Mouse (Mus musculus): ENCODE measurements around the gene Igsf8. TPM values are rescaled to one million over a fixed set of nuclear protein-coding genes. Genes with fewer than 3 reads are reported as not detected.
A peak's percentile ranks its signal among the peaks of the same experiment; 100 is the strongest.

The Igsf8 gene
- polyA plus RNA-seq, 1 experiment: 119 TPM

DNA sequence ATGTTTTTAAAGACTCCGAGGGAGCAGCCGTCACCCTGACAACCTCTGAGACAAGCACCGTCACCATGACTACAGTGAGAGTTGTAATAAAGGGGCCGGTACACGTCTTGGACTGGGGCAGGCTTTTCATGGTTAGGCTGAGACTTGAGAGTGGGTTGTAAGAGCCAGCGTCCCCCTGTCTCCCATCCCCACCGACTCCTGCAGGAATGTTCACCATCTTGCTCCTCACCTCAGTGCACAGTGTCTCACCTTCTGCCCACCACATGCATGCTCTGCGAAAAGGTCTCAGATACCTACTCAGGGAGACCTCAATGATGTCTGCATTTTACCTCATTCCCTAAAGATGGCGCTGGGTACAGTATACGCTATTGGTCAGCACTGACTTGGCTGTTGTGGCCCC, 10.3 kb downstream of the Igsf8 start:
- no peaks in the 10 kb centered on the region for H3K27me3 ChIP-seq (ENCODE audit: control insufficient read depth, insufficient read depth, low read length)
- no peak overlapping the region for H3K4me3 ChIP-seq (ENCODE audit: extremely low read depth, insufficient read depth, insufficient read length)
- peaks cover 4% of the 10 kb centered on the region; the same call in 1 of the 2 replicates for H3K4me1 ChIP-seq (ENCODE audit: control insufficient read depth, insufficient read depth, insufficient read length)
- no peaks in the 10 kb centered on the region for H3K36me3 ChIP-seq (ENCODE audit: control insufficient read depth, insufficient read depth, low read length)
- 90% methylated on average over 10 of the region's 10 CpGs for WGBS
- DNase-seq (ENCODE audit: low read depth in 1 of 2, low spot score in 2 of 2): no peak
- H3K27ac ChIP-seq (ENCODE audit: insufficient read depth, low read length): no peak overlapping the region
- TF ChIP-seq POLR2A (IDR thresholded peaks at IDR 0.05; ENCODE audit: low read depth, low read length): no peak
- TF ChIP-seq CTCF (IDR thresholded peaks at IDR 0.05; ENCODE audit: extremely low read depth, insufficient read depth, insufficient read length, insufficient replicate concordance): no peak

DNA sequence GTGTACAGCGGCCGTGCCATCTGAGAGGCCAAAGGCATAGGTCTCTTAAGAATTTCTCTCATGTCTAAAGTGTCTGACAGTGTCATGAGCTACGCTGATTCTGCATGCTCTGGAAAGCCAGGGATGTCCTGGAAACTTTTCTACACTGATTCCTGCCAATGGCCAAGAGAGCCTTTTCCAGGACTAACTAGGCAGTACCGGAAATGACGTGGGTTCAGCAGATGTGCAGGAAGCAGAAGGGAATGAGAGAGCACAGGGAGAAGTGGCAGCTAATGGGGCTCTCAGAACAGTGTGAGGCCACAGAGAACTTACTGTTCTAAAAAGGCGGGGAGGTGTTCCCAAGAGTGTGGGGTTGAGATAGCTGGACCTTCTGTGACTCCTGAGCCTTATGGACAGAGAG, 11.9 kb downstream of the Igsf8 start:
- Histone ChIP-seq H3K36me3 (ENCODE audit: control insufficient read depth, insufficient read depth, low read length) (no peaks in the 10 kb centered on the region), H3K27ac (ENCODE audit: insufficient read depth, low read length) (no peak overlapping the region), H3K4me3 (ENCODE audit: extremely low read depth, insufficient read depth, insufficient read length) (no peak overlapping the region), H3K27me3 (ENCODE audit: control insufficient read depth, insufficient read depth, low read length) (no peaks in the 10 kb centered on the region), H3K4me1 (ENCODE audit: control insufficient read depth, insufficient read depth, insufficient read length) (peaks cover 13% of the 10 kb centered on the region; the same call in 1 of the 2 replicates)
- WGBS: 81% methylated on average over 6 of the region's 6 CpGs
- DNase-seq (ENCODE audit: low read depth in 1 of 2, low spot score in 2 of 2): no peak
- TF ChIP-seq POLR2A (IDR thresholded peaks at IDR 0.05; ENCODE audit: low read depth, low read length): no peak
- TF ChIP-seq CTCF (IDR thresholded peaks at IDR 0.05; ENCODE audit: extremely low read depth, insufficient read depth, insufficient read length, insufficient replicate concordance): no peak

DNA sequence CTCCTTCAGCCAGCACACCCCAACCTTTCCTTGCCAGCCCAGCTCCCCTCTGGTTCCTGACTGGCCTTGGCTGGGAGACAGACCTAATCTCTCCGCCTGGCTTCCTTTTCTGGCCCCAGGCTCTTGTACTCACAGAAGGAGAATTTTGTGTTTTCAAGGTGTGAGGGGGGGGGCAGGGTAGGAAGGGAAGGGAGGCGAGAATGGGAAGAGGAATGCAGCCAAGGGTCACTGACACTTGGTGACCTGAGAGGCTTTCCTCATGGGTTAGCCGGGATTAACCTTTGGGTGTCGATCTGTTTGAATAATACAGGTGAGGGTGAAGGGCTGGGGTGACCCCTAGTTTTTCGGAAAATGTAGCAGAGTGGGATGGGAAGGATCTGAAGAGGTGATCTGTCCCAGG, 12.7 kb downstream of the Igsf8 start:
- H3K27ac ChIP-seq (ENCODE audit: insufficient read depth, low read length): no peak overlapping the region
- no peak for DNase-seq (ENCODE audit: low read depth in 1 of 2, low spot score in 2 of 2)
- no peak overlapping the region for H3K4me3 ChIP-seq (ENCODE audit: extremely low read depth, insufficient read depth, insufficient read length)
- peaks cover 13% of the 10 kb centered on the region; the same call in 1 of the 2 replicates for H3K4me1 ChIP-seq (ENCODE audit: control insufficient read depth, insufficient read depth, insufficient read length)
- no peak for TF ChIP-seq POLR2A (IDR thresholded peaks at IDR 0.05; ENCODE audit: low read depth, low read length)
- no peak for TF ChIP-seq CTCF (IDR thresholded peaks at IDR 0.05; ENCODE audit: extremely low read depth, insufficient read depth, insufficient read length, insufficient replicate concordance)
- WGBS: 92% methylated on average over 5 of the region's 5 CpGs
- H3K36me3 ChIP-seq (ENCODE audit: control insufficient read depth, insufficient read depth, low read length): no peaks in the 10 kb centered on the region
- no peaks in the 10 kb centered on the region for H3K27me3 ChIP-seq (ENCODE audit: control insufficient read depth, insufficient read depth, low read length)

DNA sequence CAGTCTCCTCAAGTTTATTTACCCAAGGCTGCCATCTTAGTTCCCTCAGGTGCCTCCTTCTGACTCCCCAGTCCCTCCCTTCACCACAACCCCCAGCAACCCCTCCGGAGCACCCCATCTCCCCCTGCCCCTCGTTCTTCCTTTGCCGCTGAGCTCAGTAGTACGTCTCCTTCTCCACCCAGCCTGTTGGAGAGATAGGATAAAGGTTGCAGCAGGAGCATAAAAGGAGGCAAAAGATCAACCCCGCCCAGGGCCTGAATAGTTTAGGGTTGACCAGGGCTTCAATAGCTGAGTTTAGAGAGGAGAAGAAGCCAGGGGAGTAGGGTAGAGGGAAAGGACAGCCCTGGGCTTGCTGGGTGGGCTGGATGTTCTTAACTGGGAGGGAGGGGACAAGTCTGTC, 13.1 kb downstream of the Igsf8 start:
- 91% methylated on average over 5 of the region's 5 CpGs for WGBS
- TF ChIP-seq POLR2A (IDR thresholded peaks at IDR 0.05; ENCODE audit: low read depth, low read length) (no peak), CTCF (IDR thresholded peaks at IDR 0.05; ENCODE audit: extremely low read depth, insufficient read depth, insufficient read length, insufficient replicate concordance) (no peak)
- no peak for DNase-seq (ENCODE audit: low read depth in 1 of 2, low spot score in 2 of 2)
- no peaks in the 10 kb centered on the region for H3K36me3 ChIP-seq (ENCODE audit: control insufficient read depth, insufficient read depth, low read length)
- H3K4me1 ChIP-seq (ENCODE audit: control insufficient read depth, insufficient read depth, insufficient read length): peaks cover 13% of the 10 kb centered on the region; the same call in 1 of the 2 replicates
- H3K4me3 ChIP-seq (ENCODE audit: extremely low read depth, insufficient read depth, insufficient read length): no peak overlapping the region
- no peak overlapping the region for H3K27ac ChIP-seq (ENCODE audit: insufficient read depth, low read length)
- H3K27me3 ChIP-seq (ENCODE audit: control insufficient read depth, insufficient read depth, low read length): no peaks in the 10 kb centered on the region

DNA sequence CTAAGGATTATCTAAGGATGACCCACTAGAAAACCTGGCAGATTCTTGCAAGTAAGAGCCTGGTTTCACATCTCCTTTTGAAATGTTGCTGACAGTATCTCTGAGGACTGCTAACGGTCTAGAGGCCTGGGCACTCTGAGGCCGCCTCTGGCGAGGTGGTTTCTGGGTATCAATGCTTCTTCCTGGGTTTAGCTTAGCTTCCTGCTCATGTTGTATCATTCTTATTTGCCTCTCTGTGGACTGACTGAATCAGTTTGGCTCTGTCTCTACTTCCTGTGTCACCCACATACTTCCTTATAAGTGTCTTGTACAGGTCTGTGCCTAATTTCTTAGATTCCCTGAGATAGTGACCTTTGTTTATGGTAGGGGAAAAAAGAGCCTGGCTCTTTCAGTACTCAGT, 15.7 kb downstream of the Igsf8 start:
- Histone ChIP-seq H3K36me3 (ENCODE audit: control insufficient read depth, insufficient read depth, low read length) (no peaks in the 10 kb centered on the region), H3K4me3 (ENCODE audit: extremely low read depth, insufficient read depth, insufficient read length) (no peak overlapping the region), H3K27me3 (ENCODE audit: control insufficient read depth, insufficient read depth, low read length) (no peaks in the 10 kb centered on the region), H3K4me1 (ENCODE audit: control insufficient read depth, insufficient read depth, insufficient read length) (peaks cover 13% of the 10 kb centered on the region; the same call in 1 of the 2 replicates), H3K27ac (ENCODE audit: insufficient read depth, low read length) (peak overlapping the region; percentile 42)
- WGBS: 2% methylated on average over 3 of the region's 3 CpGs
- DNase-seq (ENCODE audit: low read depth in 1 of 2, low spot score in 2 of 2): peak; percentile 54 to 72
- TF ChIP-seq POLR2A (IDR thresholded peaks at IDR 0.05; ENCODE audit: low read depth, low read length): no peak
- TF ChIP-seq CTCF (IDR thresholded peaks at IDR 0.05; ENCODE audit: extremely low read depth, insufficient read depth, insufficient read length, insufficient replicate concordance): no peak

DNA sequence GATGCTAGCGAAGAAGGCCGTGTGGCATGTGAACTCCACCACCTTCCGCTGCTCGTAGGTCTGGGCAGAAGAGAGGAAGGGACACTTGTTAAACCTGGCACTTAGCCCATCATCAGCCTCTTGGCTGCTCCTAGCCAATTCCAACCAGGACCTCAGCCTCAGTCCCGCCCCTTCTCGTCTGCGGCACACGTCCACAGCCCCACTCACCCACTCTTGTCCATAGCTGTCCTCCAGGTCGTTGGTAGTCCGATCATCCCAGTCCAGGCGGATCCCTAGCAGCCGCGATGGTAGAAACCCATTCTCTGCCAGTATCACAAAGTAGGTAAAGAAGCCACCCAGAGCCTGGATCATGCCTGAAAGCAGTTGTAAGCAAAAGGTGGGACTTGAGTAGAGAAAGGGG, 16.9 kb downstream of the Igsf8 start:
- TF ChIP-seq POLR2A (IDR thresholded peaks at IDR 0.05; ENCODE audit: low read depth, low read length) (no peak), CTCF (IDR thresholded peaks at IDR 0.05; ENCODE audit: extremely low read depth, insufficient read depth, insufficient read length, insufficient replicate concordance) (no peak)
- WGBS: 93% methylated on average over 13 of the region's 13 CpGs
- peaks cover 13% of the 10 kb centered on the region; the same call in 1 of the 2 replicates for H3K4me1 ChIP-seq (ENCODE audit: control insufficient read depth, insufficient read depth, insufficient read length)

DNA sequence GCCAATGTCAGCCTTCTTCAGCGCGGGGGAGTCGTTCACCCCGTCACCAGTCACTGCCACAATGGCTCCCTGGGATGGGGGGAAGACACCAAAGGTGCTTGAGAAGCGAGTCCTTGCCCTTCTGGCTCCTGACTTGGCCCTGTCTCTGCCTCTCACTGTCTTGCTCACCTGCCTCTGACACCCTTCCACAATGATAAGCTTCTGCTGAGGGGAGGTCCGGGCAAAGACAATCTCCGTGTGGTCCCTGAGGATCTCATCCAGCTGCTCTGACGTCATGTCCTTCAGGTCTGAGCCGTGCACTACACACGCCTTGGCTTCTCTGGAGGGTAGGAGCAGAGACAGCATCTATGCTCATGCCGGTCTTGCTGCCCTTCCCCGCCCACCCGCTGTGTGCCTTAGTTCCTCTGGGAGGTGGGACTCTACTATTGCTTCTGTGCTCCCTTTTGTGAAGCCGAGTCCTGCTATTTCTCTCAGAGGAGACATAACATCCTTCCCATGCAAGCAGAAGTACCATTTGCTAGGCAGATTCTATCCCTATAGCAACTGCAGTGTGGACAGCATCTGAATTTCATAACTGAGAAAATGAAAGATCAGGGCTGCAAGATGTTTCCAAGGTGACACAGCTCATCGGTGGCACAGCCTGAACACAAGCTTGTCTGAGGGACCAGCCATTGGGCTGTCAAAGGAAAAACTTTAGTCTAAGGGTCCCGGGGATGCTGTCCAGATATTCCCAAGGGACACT, 18.5 kb downstream of the Igsf8 start:
- Histone ChIP-seq H3K4me1 (ENCODE audit: control insufficient read depth, insufficient read depth, insufficient read length) (peaks cover 13% of the 10 kb centered on the region; the same call in 1 of the 2 replicates), H3K27ac (ENCODE audit: insufficient read depth, low read length) (no peak overlapping the region), H3K4me3 (ENCODE audit: extremely low read depth, insufficient read depth, insufficient read length) (no peak overlapping the region), H3K36me3 (ENCODE audit: control insufficient read depth, insufficient read depth, low read length) (no peaks in the 10 kb centered on the region), H3K27me3 (ENCODE audit: control insufficient read depth, insufficient read depth, low read length) (no peaks in the 10 kb centered on the region)
- no peak for DNase-seq (ENCODE audit: low read depth in 1 of 2, low spot score in 2 of 2)
- 82% methylated on average over 16 of the region's 16 CpGs for WGBS
- TF ChIP-seq POLR2A (IDR thresholded peaks at IDR 0.05; ENCODE audit: low read depth, low read length): no peak
- no peak for TF ChIP-seq CTCF (IDR thresholded peaks at IDR 0.05; ENCODE audit: extremely low read depth, insufficient read depth, insufficient read length, insufficient replicate concordance)

More for the DNA sequence above, 16.9 kb downstream of the Igsf8 start:
- no peaks in the 10 kb centered on the region for H3K36me3 ChIP-seq (ENCODE audit: control insufficient read depth, insufficient read depth, low read length)
- no peak overlapping the region for H3K27ac ChIP-seq (ENCODE audit: insufficient read depth, low read length)
- no peak for DNase-seq (ENCODE audit: low read depth in 1 of 2, low spot score in 2 of 2)
- no peak overlapping the region for H3K4me3 ChIP-seq (ENCODE audit: extremely low read depth, insufficient read depth, insufficient read length)
- no peaks in the 10 kb centered on the region for H3K27me3 ChIP-seq (ENCODE audit: control insufficient read depth, insufficient read depth, low read length)
